Mouse (Mus musculus): ENCODE data around the gene Skap1.
"Not testable (repeated sequence)": the region's sequence is repeated elsewhere in the genome, so short reads cannot be mapped to it uniquely, and the experiment has no call there.

Skap1 gene

GRCm38 (mm10) chr11:96747555-96747954 lies 283.2 kb downstream of the Skap1 start:
- DNase-seq (ENCODE audit: low read depth): no peak

- DNase-seq (ENCODE audit: low read depth): no peak
Observed at GRCm38 (mm10) chr11:96755298-96755697, 290.9 kb downstream of the Skap1 start.

- no peak for DNase-seq (ENCODE audit: low read depth)
Observed at GRCm38 (mm10) chr11:96757421-96757820, 293.0 kb downstream of the Skap1 start.

GRCm38 (mm10) chr11:96758402-96758801 lies 294.0 kb downstream of the Skap1 start:
- DNase-seq (ENCODE audit: low read depth): no peak

- peak; percentile 55 for DNase-seq (ENCODE audit: low read depth)
Observed at GRCm38 (mm10) chr11:96760042-96760441, 295.6 kb downstream of the Skap1 start.

GRCm38 (mm10) chr11:96761984-96762383 lies 297.6 kb downstream of the Skap1 start:
- no peak for DNase-seq (ENCODE audit: low read depth)

- no peak for DNase-seq (ENCODE audit: low read depth)
Observed at GRCm38 (mm10) chr11:96762742-96763470, 298.5 kb downstream of the Skap1 start.

GRCm38 (mm10) chr11:96764511-96765350 lies 300.3 kb downstream of the Skap1 start:
- no peak for DNase-seq (ENCODE audit: low read depth)

- DNase-seq (ENCODE audit: low read depth): no peak
Observed at GRCm38 (mm10) chr11:96765645-96766044, 301.3 kb downstream of the Skap1 start.

GRCm38 (mm10) chr11:96766555-96766954 lies 302.2 kb downstream of the Skap1 start:
- DNase-seq (ENCODE audit: low read depth): no peak

GRCm38 (mm10) chr11:96767096-96767495 lies 302.7 kb downstream of the Skap1 start:
- DNase-seq (ENCODE audit: low read depth): no peak

- no peak for DNase-seq (ENCODE audit: low read depth)
Observed at GRCm38 (mm10) chr11:96768240-96768639, 303.8 kb downstream of the Skap1 start.

- no peak for DNase-seq (ENCODE audit: low read depth)
Observed at GRCm38 (mm10) chr11:96771274-96771975, 307.0 kb downstream of the Skap1 start.

- no peak for DNase-seq (ENCODE audit: low read depth)
Observed at GRCm38 (mm10) chr11:96772413-96772812, 308.0 kb downstream of the Skap1 start.

- no peak for DNase-seq (ENCODE audit: low read depth)
Observed at GRCm38 (mm10) chr11:96774536-96774935, 310.1 kb downstream of the Skap1 start.

GRCm38 (mm10) chr11:96775063-96775462 lies 310.7 kb downstream of the Skap1 start:
- DNase-seq (ENCODE audit: low read depth): no peak

- no peak for DNase-seq (ENCODE audit: low read depth)
Observed at GRCm38 (mm10) chr11:96775665-96776064, 311.3 kb downstream of the Skap1 start.

- DNase-seq (ENCODE audit: low read depth): no peak
Observed at GRCm38 (mm10) chr11:96776068-96776467, 311.7 kb downstream of the Skap1 start.

GRCm38 (mm10) chr11:96776968-96777962 lies 312.9 kb downstream of the Skap1 start, which contains the start of gene Snx11:
Gene Snx11 (minus strand): TSS chr11:96777559.
- DNase-seq (ENCODE audit: low read depth): peak; percentile 98

GRCm38 (mm10) chr11:96778061-96778627 lies 313.8 kb downstream of the Skap1 start:
- DNase-seq (ENCODE audit: low read depth): not testable (repeated sequence)

GRCm38 (mm10) chr11:96780306-96780705 lies 315.9 kb downstream of the Skap1 start:
- no peak for DNase-seq (ENCODE audit: low read depth)

Measured in c-Kit-positive CD71-positive TER-119-negative erythroid progenitor cells, embryonic 14.5 days (primary cell).